Mouse (Mus musculus): ENCODE data around the gene Atp6v0c. TPM values are rescaled to one million over a fixed set of nuclear protein-coding genes. Genes with fewer than 3 reads are reported as not detected.

Gene Atp6v0c
- polyA plus RNA-seq, 1 experiment from 2014 or later: 504 TPM

Other genes with a start within 250 kb of the Atp6v0c start
- not detected in 2 replicates for gene Sbp, start 228.0 kb downstream of the Atp6v0c start, polyA plus RNA-seq (2015; fragmentation: Nextera tagmentation; extraction: Ambion mirVana)
- not detected in 2 replicates for gene Sbpl, start 214.4 kb downstream of the Atp6v0c start, polyA plus RNA-seq (2015; fragmentation: Nextera tagmentation; extraction: Ambion mirVana)
- 0.18 and 0.21 TPM in 2 replicates for gene Prss30, start 189.1 kb downstream of the Atp6v0c start, polyA plus RNA-seq (2015; fragmentation: Nextera tagmentation; extraction: Ambion mirVana)
- 4.2 and 6.7 TPM in 2 replicates for gene Prss22, start 171.6 kb downstream of the Atp6v0c start, polyA plus RNA-seq (2015; fragmentation: Nextera tagmentation; extraction: Ambion mirVana)
- 19.0 and 30.0 TPM in 2 replicates for gene Prss27, start 131.6 kb downstream of the Atp6v0c start, polyA plus RNA-seq (2015; fragmentation: Nextera tagmentation; extraction: Ambion mirVana)
- 54.8 and 56.2 TPM in 2 replicates for gene Kctd5, start 96.2 kb downstream of the Atp6v0c start, polyA plus RNA-seq (2015; fragmentation: Nextera tagmentation; extraction: Ambion mirVana)
- 36.6 and 38.6 TPM in 2 replicates for gene Pdpk1, start 18.8 kb downstream of the Atp6v0c start, polyA plus RNA-seq (2015; fragmentation: Nextera tagmentation; extraction: Ambion mirVana)
- gene Amdhd2, start 5.9 kb downstream of the Atp6v0c start, polyA plus RNA-seq (2015; fragmentation: Nextera tagmentation; extraction: Ambion mirVana): 26.1 and 27.0 TPM in 2 replicates
- gene Tbc1d24, start 35.9 kb upstream of the Atp6v0c start, polyA plus RNA-seq (2015; fragmentation: Nextera tagmentation; extraction: Ambion mirVana): 3.6 and 5.4 TPM in 2 replicates
- gene Ntn3, start 39.8 kb upstream of the Atp6v0c start, polyA plus RNA-seq (2015; fragmentation: Nextera tagmentation; extraction: Ambion mirVana): 4.0 and 5.4 TPM in 2 replicates
- gene Tedc2, start 51.1 kb upstream of the Atp6v0c start, polyA plus RNA-seq (2015; fragmentation: Nextera tagmentation; extraction: Ambion mirVana): 7.6 and 9.7 TPM in 2 replicates
- gene Ccnf, start 81.8 kb upstream of the Atp6v0c start, polyA plus RNA-seq (2015; fragmentation: Nextera tagmentation; extraction: Ambion mirVana): 50.2 and 51.8 TPM in 2 replicates
- gene Abca17, start 181.4 kb upstream of the Atp6v0c start, polyA plus RNA-seq (2015; fragmentation: Nextera tagmentation; extraction: Ambion mirVana): not detected in 2 replicates
- gene Abca3, start 182.2 kb upstream of the Atp6v0c start, polyA plus RNA-seq (2015; fragmentation: Nextera tagmentation; extraction: Ambion mirVana): 12.2 and 14.0 TPM in 2 replicates
- 216 and 217 TPM in 2 replicates for gene Rnps1, start 244.9 kb upstream of the Atp6v0c start, polyA plus RNA-seq (2015; fragmentation: Nextera tagmentation; extraction: Ambion mirVana)